Mouse (Mus musculus) heart, embryonic 11.5 days (tissue): ENCODE measurements at regions not wholly inside any gene's neighbourhood (a gene's known extent, or its start where the extent isn't known, plus 50 kb on each side); places are given as distances from the start of the nearest gene placed in this dataset.

Source experiments
- ATAC-seq: fragments of 200-750 bp; cut with Nextera tagmentation; replicated peaks from 2 replicates; pipeline ENCODE4 v1.8.0; 2017; ENCODE audit warnings: moderate library complexity; ENCODE audit not compliant: insufficient number of reproducible peaks, low FRiP score, low TSS enrichment
- H3K27ac ChIP-seq: fragments of 300-500 bp; sonication (generic); 2 replicates; pipeline ENCODE4 v1.5.1; 2014; ENCODE audit warnings: mild to moderate bottlenecking, low read depth, low read length
- H3K27me3 ChIP-seq: fragments of 300-500 bp; sonication (generic); 2 replicates; pipeline ENCODE4 v1.6.1; 2014; ENCODE audit warnings: mild to moderate bottlenecking, low read length, mixed read lengths; ENCODE audit not compliant: control insufficient read depth, insufficient read depth
- H3K36me3 ChIP-seq: fragments of 300-500 bp; sonication (generic); 2 replicates; pipeline ENCODE4 v1.6.1; 2014; ENCODE audit warnings: mild to moderate bottlenecking, low read length, moderate library complexity, mixed read lengths; ENCODE audit not compliant: control insufficient read depth, insufficient read depth
- H3K4me1 ChIP-seq: fragments of 300-500 bp; sonication (generic); 2 replicates; pipeline ENCODE4 v1.6.1; 2014; ENCODE audit warnings: low read length; ENCODE audit not compliant: control insufficient read depth, insufficient read depth
- H3K4me2 ChIP-seq: fragments of 300-500 bp; sonication (generic); 2 replicates; pipeline ENCODE4 v1.6.1; 2014; ENCODE audit warnings: mild to moderate bottlenecking, moderate library complexity
- H3K4me3 ChIP-seq: fragments of 300-500 bp; sonication (generic); 2 replicates; pipeline ENCODE4 v1.5.1; 2014; ENCODE audit warnings: low read depth, low read length
- H3K9ac ChIP-seq: fragments of 300-500 bp; sonication (generic); 2 replicates; pipeline ENCODE4 v1.6.1; 2014; ENCODE audit warnings: mild to moderate bottlenecking, low read depth, low read length, moderate library complexity
- H3K9me3 ChIP-seq: fragments of 300-500 bp; sonication (generic); replicated peaks from 2 replicates; pipeline ENCODE4 v1.6.1; 2016; ENCODE audit warnings: low read length; ENCODE audit not compliant: control insufficient read depth
- WGBS: fragments of 180-500 bp; shearing (Covaris S2); extraction: QIAGEN DNeasy Blood & Tissue Kit; methylation state at CpG from one replicate; pipeline ENCODE4 v1.1.7; 2014; ENCODE audit not compliant: insufficient replicate concordance; 5-methylcytosine and 5-hydroxymethylcytosine counted together

GRCm38 (mm10) chr8:109415906-109416305 is 77.9 kb upstream of the Pmfbp1 start:
- Histone ChIP-seq H3K27ac (no peak overlapping the region), H3K4me2 (no peak overlapping the region), H3K27me3 (no peaks in the 10 kb centered on the region), H3K4me3 (no peak overlapping the region), H3K4me1 (no peaks in the 10 kb centered on the region), H3K9me3 (no peaks in the 10 kb centered on the region), H3K36me3 (no peaks in the 10 kb centered on the region), H3K9ac (no peak overlapping the region)
- no peak for ATAC-seq
- WGBS, result 60% methylated on average over 11 of the region's 11 CpGs

- no peaks in the 10 kb centered on the region for H3K27me3 ChIP-seq
- no peaks in the 10 kb centered on the region for H3K36me3 ChIP-seq
- H3K27ac ChIP-seq, result no peak overlapping the region
- no peak overlapping the region for H3K9ac ChIP-seq
- H3K9me3 ChIP-seq, result no peaks in the 10 kb centered on the region
- no peak for ATAC-seq
- 69% methylated on average over 17 of the region's 17 CpGs for WGBS
- no peak overlapping the region for H3K4me2 ChIP-seq
- H3K4me1 ChIP-seq, result no peaks in the 10 kb centered on the region
- H3K4me3 ChIP-seq, result no peak overlapping the region
These were observed 77.3 kb upstream of the Pmfbp1 start for GRCm38 (mm10) chr8:109416327-109417100.

- 35% methylated on average over 5 of the region's 5 CpGs for WGBS
- H3K4me3 ChIP-seq, result no peak overlapping the region
- H3K9ac ChIP-seq, result no peak overlapping the region
- no peak overlapping the region for H3K4me2 ChIP-seq
- no peaks in the 10 kb centered on the region for H3K27me3 ChIP-seq
- ATAC-seq, result no peak
- H3K4me1 ChIP-seq, result no peaks in the 10 kb centered on the region
- no peaks in the 10 kb centered on the region for H3K9me3 ChIP-seq
- no peak overlapping the region for H3K27ac ChIP-seq
- no peaks in the 10 kb centered on the region for H3K36me3 ChIP-seq
These were observed 76.6 kb upstream of the Pmfbp1 start for GRCm38 (mm10) chr8:109417222-109417621.

- WGBS, result 34% methylated on average over 12 of the region's 12 CpGs
- no peak overlapping the region for H3K4me3 ChIP-seq
- no peaks in the 10 kb centered on the region for H3K4me1 ChIP-seq
- H3K27ac ChIP-seq, result no peak overlapping the region
- ATAC-seq, result no peak
- H3K27me3 ChIP-seq, result no peaks in the 10 kb centered on the region
- no peaks in the 10 kb centered on the region for H3K36me3 ChIP-seq
- no peaks in the 10 kb centered on the region for H3K9me3 ChIP-seq
- H3K4me2 ChIP-seq, result peak overlapping the region; percentile 37
- H3K9ac ChIP-seq, result no peak overlapping the region
These were observed 75.9 kb upstream of the Pmfbp1 start for GRCm38 (mm10) chr8:109417971-109418370.

- ATAC-seq, result no peak
These were observed 74.7 kb upstream of the Pmfbp1 start for GRCm38 (mm10) chr8:109419029-109419596.

GRCm38 (mm10) chr8:109424004-109424403 is 69.8 kb upstream of the Pmfbp1 start:
- H3K9me3 ChIP-seq, result no peaks in the 10 kb centered on the region
- no peak for ATAC-seq
- 60% methylated on average over 5 of the region's 5 CpGs for WGBS
- no peaks in the 10 kb centered on the region for H3K36me3 ChIP-seq
- H3K27me3 ChIP-seq, result no peaks in the 10 kb centered on the region
- H3K4me1 ChIP-seq, result no peaks in the 10 kb centered on the region
- H3K9ac ChIP-seq, result no peak overlapping the region
- H3K4me3 ChIP-seq, result no peak overlapping the region
- H3K4me2 ChIP-seq, result no peak overlapping the region
- no peak overlapping the region for H3K27ac ChIP-seq

More at GRCm38 (mm10) chr8:109419029-109419596, 74.7 kb upstream of the Pmfbp1 start:
- Histone ChIP-seq H3K4me1 (no peaks in the 10 kb centered on the region), H3K27me3 (no peaks in the 10 kb centered on the region), H3K4me3 (no peak overlapping the region), H3K36me3 (no peaks in the 10 kb centered on the region), H3K4me2 (no peak overlapping the region), H3K9me3 (no peaks in the 10 kb centered on the region), H3K9ac (no peak overlapping the region), H3K27ac (no peak overlapping the region)
- 51% methylated on average over 4 of the region's 4 CpGs for WGBS

GRCm38 (mm10) chr8:109428551-109428950 is 65.3 kb upstream of the Pmfbp1 start:
- H3K9ac ChIP-seq, result no peak overlapping the region
- no peaks in the 10 kb centered on the region for H3K4me1 ChIP-seq
- WGBS, result 78% methylated on average over 9 of the region's 9 CpGs
- H3K4me2 ChIP-seq, result no peak overlapping the region
- no peaks in the 10 kb centered on the region for H3K27me3 ChIP-seq
- H3K27ac ChIP-seq, result no peak overlapping the region
- ATAC-seq, result no peak
- H3K4me3 ChIP-seq, result no peak overlapping the region
- no peaks in the 10 kb centered on the region for H3K9me3 ChIP-seq
- no peaks in the 10 kb centered on the region for H3K36me3 ChIP-seq

GRCm38 (mm10) chr8:109434538-109434937 is 59.3 kb upstream of the Pmfbp1 start:
- Histone ChIP-seq H3K9me3 (no peaks in the 10 kb centered on the region), H3K9ac (no peak overlapping the region), H3K27me3 (no peaks in the 10 kb centered on the region), H3K4me3 (no peak overlapping the region), H3K36me3 (no peaks in the 10 kb centered on the region), H3K4me1 (no peaks in the 10 kb centered on the region), H3K27ac (no peak overlapping the region), H3K4me2 (no peak overlapping the region)
- ATAC-seq, result no peak
- WGBS, result 80% methylated on average over 12 of the region's 12 CpGs

GRCm38 (mm10) chr8:109436056-109436455 is 57.8 kb upstream of the Pmfbp1 start:
- H3K4me3 ChIP-seq, result no peak overlapping the region
- no peaks in the 10 kb centered on the region for H3K9me3 ChIP-seq
- no peak overlapping the region for H3K9ac ChIP-seq
- ATAC-seq, result no peak
- 96% methylated on average over 4 of the region's 4 CpGs for WGBS
- H3K4me2 ChIP-seq, result no peak overlapping the region
- H3K4me1 ChIP-seq, result no peaks in the 10 kb centered on the region
- no peak overlapping the region for H3K27ac ChIP-seq
- H3K27me3 ChIP-seq, result no peaks in the 10 kb centered on the region
- H3K36me3 ChIP-seq, result no peaks in the 10 kb centered on the region
